Mouse (Mus musculus): Measurements from ENCODE around the gene Efnb3. TPM values are rescaled to one million over a fixed set of nuclear protein-coding genes. Genes with fewer than 3 reads are reported as not detected.

Gene Efnb3
- polyA plus RNA-seq, 1 experiment from 2014 or later: 19.0 TPM

GRCm38 (mm10) chr11:69589207-69589834, 29.3 kb upstream of the Efnb3 start:
- 85% methylated on average over 22 of the region's 22 CpGs for WGBS (ENCODE audit: insufficient replicate concordance)
- 0 out of 2 replicates have a peak, but pooled peaks have one; percentile 64 for ATAC-seq (replicated peaks; ENCODE audit: insufficient number of reproducible peaks, low FRiP score, low TSS enrichment)
- Histone ChIP-seq H3K9ac (ENCODE audit: low read depth, low read length) (no peak overlapping the region), H3K36me3 (ENCODE audit: control insufficient read depth, insufficient read depth, low read length) (peaks cover 33% of the 10 kb centered on the region), H3K9me3 (replicated peaks; ENCODE audit: control insufficient read depth, low read length) (no peaks in the 10 kb centered on the region), H3K4me2 (no peak overlapping the region), H3K27me3 (ENCODE audit: control insufficient read depth, insufficient read depth, low read length) (no peaks in the 10 kb centered on the region), H3K4me1 (ENCODE audit: control insufficient read depth, insufficient read depth, low read length) (peaks cover 10% of the 10 kb centered on the region; the same call in 1 of the 2 replicates), H3K4me3 (ENCODE audit: low read depth, low read length) (no peak overlapping the region), H3K27ac (ENCODE audit: low read depth, low read length) (no peak overlapping the region)

- no peak overlapping the region for H3K27ac ChIP-seq (ENCODE audit: low read depth, low read length)
- 58% methylated on average over 7 of the region's 7 CpGs for WGBS (ENCODE audit: insufficient replicate concordance)
- peaks cover 26% of the 10 kb centered on the region for H3K36me3 ChIP-seq (ENCODE audit: control insufficient read depth, insufficient read depth, low read length)
- H3K4me1 ChIP-seq (ENCODE audit: control insufficient read depth, insufficient read depth, low read length): peaks cover 17% of the 10 kb centered on the region; the same call in 1 of the 2 replicates
- no peak overlapping the region for H3K9ac ChIP-seq (ENCODE audit: low read depth, low read length)
- no peaks in the 10 kb centered on the region for H3K27me3 ChIP-seq (ENCODE audit: control insufficient read depth, insufficient read depth, low read length)
- peak overlapping the region; percentile 32 for H3K4me2 ChIP-seq
- H3K9me3 ChIP-seq (replicated peaks; ENCODE audit: control insufficient read depth, low read length): no peaks in the 10 kb centered on the region
- no peak for ATAC-seq (replicated peaks; ENCODE audit: insufficient number of reproducible peaks, low FRiP score, low TSS enrichment)
- H3K4me3 ChIP-seq (ENCODE audit: low read depth, low read length): no peak overlapping the region
These were observed 25.8 kb upstream of the Efnb3 start for GRCm38 (mm10) chr11:69585718-69586325.

- Histone ChIP-seq H3K4me1 (ENCODE audit: control insufficient read depth, insufficient read depth, low read length) (peaks cover 17% of the 10 kb centered on the region; the same call in 1 of the 2 replicates), H3K36me3 (ENCODE audit: control insufficient read depth, insufficient read depth, low read length) (peaks cover 22% of the 10 kb centered on the region), H3K9ac (ENCODE audit: low read depth, low read length) (no peak overlapping the region), H3K27ac (ENCODE audit: low read depth, low read length) (no peak overlapping the region), H3K4me2 (no peak overlapping the region; the same call in 1 of the 2 replicates), H3K4me3 (ENCODE audit: low read depth, low read length) (no peak overlapping the region), H3K9me3 (replicated peaks; ENCODE audit: control insufficient read depth, low read length) (no peaks in the 10 kb centered on the region), H3K27me3 (ENCODE audit: control insufficient read depth, insufficient read depth, low read length) (no peaks in the 10 kb centered on the region)
- WGBS (ENCODE audit: insufficient replicate concordance): 93% methylated on average over 13 of the region's 13 CpGs
- ATAC-seq (replicated peaks; ENCODE audit: insufficient number of reproducible peaks, low FRiP score, low TSS enrichment): no peak
These were observed 24.9 kb upstream of the Efnb3 start for GRCm38 (mm10) chr11:69584937-69585336.

- Histone ChIP-seq H3K4me3 (ENCODE audit: low read depth, low read length) (no peak overlapping the region), H3K27me3 (ENCODE audit: control insufficient read depth, insufficient read depth, low read length) (no peaks in the 10 kb centered on the region), H3K36me3 (ENCODE audit: control insufficient read depth, insufficient read depth, low read length) (peaks cover 14% of the 10 kb centered on the region), H3K4me1 (ENCODE audit: control insufficient read depth, insufficient read depth, low read length) (peaks cover 23% of the 10 kb centered on the region; the same call in 1 of the 2 replicates), H3K27ac (ENCODE audit: low read depth, low read length) (no peak overlapping the region), H3K9ac (ENCODE audit: low read depth, low read length) (no peak overlapping the region), H3K4me2 (no peak overlapping the region), H3K9me3 (replicated peaks; ENCODE audit: control insufficient read depth, low read length) (no peaks in the 10 kb centered on the region)
- 83% methylated on average over 7 of the region's 7 CpGs for WGBS (ENCODE audit: insufficient replicate concordance)
- no peak for ATAC-seq (replicated peaks; ENCODE audit: insufficient number of reproducible peaks, low FRiP score, low TSS enrichment)
These were observed 24.0 kb upstream of the Efnb3 start for GRCm38 (mm10) chr11:69584008-69584407.

- Histone ChIP-seq H3K4me1 (ENCODE audit: control insufficient read depth, insufficient read depth, low read length) (peaks cover 34% of the 10 kb centered on the region), H3K9me3 (replicated peaks; ENCODE audit: control insufficient read depth, low read length) (no peaks in the 10 kb centered on the region), H3K27ac (ENCODE audit: low read depth, low read length) (no peak overlapping the region; the same call in 1 of the 2 replicates), H3K27me3 (ENCODE audit: control insufficient read depth, insufficient read depth, low read length) (no peaks in the 10 kb centered on the region), H3K4me3 (ENCODE audit: low read depth, low read length) (peak overlapping the region; percentile 60), H3K9ac (ENCODE audit: low read depth, low read length) (peak overlapping the region; percentile 55), H3K36me3 (ENCODE audit: control insufficient read depth, insufficient read depth, low read length) (peaks cover under 1% of the 10 kb centered on the region; the same call in 1 of the 2 replicates), H3K4me2 (peak overlapping the region; percentile 72)
- 58% methylated on average over 9 of the region's 9 CpGs for WGBS (ENCODE audit: insufficient replicate concordance)
- no peak for ATAC-seq (replicated peaks; ENCODE audit: insufficient number of reproducible peaks, low FRiP score, low TSS enrichment)
These were observed 22.3 kb upstream of the Efnb3 start for GRCm38 (mm10) chr11:69582230-69582805.

GRCm38 (mm10) chr11:69581814-69582213, 21.8 kb upstream of the Efnb3 start:
- Histone ChIP-seq H3K36me3 (ENCODE audit: control insufficient read depth, insufficient read depth, low read length) (0 out of 2 replicates have a peak, but pooled peaks cover 2% of the 10 kb centered on the region), H3K9ac (ENCODE audit: low read depth, low read length) (peak overlapping the region; percentile 76), H3K27me3 (ENCODE audit: control insufficient read depth, insufficient read depth, low read length) (no peaks in the 10 kb centered on the region), H3K4me3 (ENCODE audit: low read depth, low read length) (peak overlapping the region; percentile 60), H3K4me1 (ENCODE audit: control insufficient read depth, insufficient read depth, low read length) (peaks cover 38% of the 10 kb centered on the region), H3K9me3 (replicated peaks; ENCODE audit: control insufficient read depth, low read length) (no peaks in the 10 kb centered on the region), H3K27ac (ENCODE audit: low read depth, low read length) (peak overlapping the region; percentile 88), H3K4me2 (peak overlapping the region; percentile 72)
- WGBS (ENCODE audit: insufficient replicate concordance): 2% methylated on average over 8 of the region's 8 CpGs
- no peak for ATAC-seq (replicated peaks; ENCODE audit: insufficient number of reproducible peaks, low FRiP score, low TSS enrichment)

GRCm38 (mm10) chr11:69581147-69581688, 21.2 kb upstream of the Efnb3 start:
- WGBS (ENCODE audit: insufficient replicate concordance): 0% methylated on average over 36 of the region's 36 CpGs
- no peaks in the 10 kb centered on the region for H3K9me3 ChIP-seq (replicated peaks; ENCODE audit: control insufficient read depth, low read length)
- H3K4me2 ChIP-seq: peak overlapping the region; percentile 72
- H3K4me3 ChIP-seq (ENCODE audit: low read depth, low read length): peak overlapping the region; percentile 60
- H3K27ac ChIP-seq (ENCODE audit: low read depth, low read length): peak overlapping the region; percentile 88
- no peaks in the 10 kb centered on the region for H3K27me3 ChIP-seq (ENCODE audit: control insufficient read depth, insufficient read depth, low read length)
- peak; percentile 85 for ATAC-seq (replicated peaks; ENCODE audit: insufficient number of reproducible peaks, low FRiP score, low TSS enrichment)
- 0 out of 2 replicates have a peak, but pooled peaks cover 2% of the 10 kb centered on the region for H3K36me3 ChIP-seq (ENCODE audit: control insufficient read depth, insufficient read depth, low read length)
- H3K9ac ChIP-seq (ENCODE audit: low read depth, low read length): peak overlapping the region; percentile 76
- H3K4me1 ChIP-seq (ENCODE audit: control insufficient read depth, insufficient read depth, low read length): peaks cover 39% of the 10 kb centered on the region

GRCm38 (mm10) chr11:69580572-69581146, 20.7 kb upstream of the Efnb3 start:
- Histone ChIP-seq H3K27ac (ENCODE audit: low read depth, low read length) (peak overlapping the region; percentile 88), H3K9ac (ENCODE audit: low read depth, low read length) (peak overlapping the region; percentile 76)
- WGBS (ENCODE audit: insufficient replicate concordance): under 1% methylated on average over 25 of the region's 25 CpGs

More at GRCm38 (mm10) chr11:69580572-69581146, 20.7 kb upstream of the Efnb3 start:
- Histone ChIP-seq H3K27me3 (ENCODE audit: control insufficient read depth, insufficient read depth, low read length) (no peaks in the 10 kb centered on the region), H3K4me2 (peak overlapping the region; percentile 72), H3K36me3 (ENCODE audit: control insufficient read depth, insufficient read depth, low read length) (0 out of 2 replicates have a peak, but pooled peaks cover 2% of the 10 kb centered on the region), H3K4me1 (ENCODE audit: control insufficient read depth, insufficient read depth, low read length) (peaks cover 34% of the 10 kb centered on the region), H3K4me3 (ENCODE audit: low read depth, low read length) (peak overlapping the region; percentile 60), H3K9me3 (replicated peaks; ENCODE audit: control insufficient read depth, low read length) (no peaks in the 10 kb centered on the region)
- ATAC-seq (replicated peaks; ENCODE audit: insufficient number of reproducible peaks, low FRiP score, low TSS enrichment): no peak
